Mouse (Mus musculus): ENCODE results near the gene Eif4g3. TPM values are rescaled to one million over a fixed set of nuclear protein-coding genes. Genes with fewer than 3 reads are reported as not detected.
A peak's percentile ranks its signal among the peaks of the same experiment; 100 is the strongest.

Gene Eif4g3
- polyA plus RNA-seq, 1 experiment from 2014 or later: 25.1 TPM

DNA sequence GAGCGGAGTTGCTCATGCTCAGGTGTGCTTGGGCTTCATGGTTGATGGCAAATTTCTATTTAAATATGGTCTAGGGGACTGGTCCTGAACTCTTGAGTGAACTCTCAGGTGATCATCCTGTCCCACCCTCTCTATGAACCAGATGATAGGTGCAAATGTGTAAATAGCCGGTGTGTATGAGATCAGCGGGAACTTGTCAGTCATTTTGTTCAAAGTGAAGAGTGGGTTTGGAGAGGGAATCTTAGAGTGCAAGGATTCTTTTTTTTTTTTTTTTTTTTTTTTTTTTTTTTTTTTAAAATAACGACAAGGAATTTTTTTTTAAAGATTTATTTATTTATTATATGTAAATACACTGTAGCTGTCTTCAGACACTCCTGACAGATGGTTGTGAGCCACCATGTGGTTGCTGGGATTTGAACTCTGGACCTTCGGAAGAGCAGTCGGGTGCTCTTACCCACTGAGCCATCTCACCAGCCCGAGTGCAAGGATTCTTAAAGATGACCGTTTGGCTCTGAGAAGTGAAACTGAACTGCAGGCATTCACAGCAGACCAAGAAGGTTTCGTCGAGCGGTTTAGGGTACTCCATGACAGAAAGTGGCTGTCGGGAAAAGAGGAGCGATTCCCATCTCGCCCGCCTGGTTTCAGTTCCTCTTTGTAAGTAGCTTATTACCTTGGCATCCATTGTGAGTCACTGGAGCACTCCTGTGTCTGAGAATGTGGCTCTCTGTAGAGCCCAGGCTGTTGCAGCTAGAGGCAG is 21.1 kb downstream of the Eif4g3 start:
- no peak overlapping the region for H3K4me2 ChIP-seq (replicated peaks)
- ATAC-seq: no peak
- H3K9me3 ChIP-seq: no peaks in the 10 kb centered on the region
- H3K36me3 ChIP-seq: peaks cover 19% of the 10 kb centered on the region
- peaks cover 13% of the 10 kb centered on the region for H3K4me1 ChIP-seq (replicated peaks)
- H3K4me3 ChIP-seq (replicated peaks): no peak overlapping the region
- no peak overlapping the region for H3K27ac ChIP-seq
- H3K9ac ChIP-seq: no peak overlapping the region
- no peaks in the 10 kb centered on the region for H3K27me3 ChIP-seq (replicated peaks)
- WGBS: 91% methylated on average over 15 of the region's 15 CpGs

DNA sequence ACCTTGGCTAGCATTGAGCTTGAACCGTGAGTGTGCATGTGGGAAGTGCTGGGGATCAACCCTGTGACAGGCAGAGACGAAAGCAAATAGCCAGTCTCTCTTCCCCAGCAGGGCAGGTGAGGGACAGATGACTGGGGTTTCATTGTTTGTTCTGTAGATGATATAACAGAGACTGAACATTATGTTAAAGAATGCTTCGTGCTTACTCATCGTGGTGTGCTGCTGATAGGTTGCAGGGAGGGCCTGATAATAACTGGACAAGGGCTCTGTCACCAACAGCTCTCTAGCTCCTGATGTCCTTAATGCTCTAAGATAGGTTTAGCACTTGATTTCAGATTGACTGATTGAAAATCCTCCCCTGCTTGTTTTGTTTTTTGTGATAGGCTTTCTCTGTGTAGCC is 23.1 kb downstream of the Eif4g3 start:
- Histone ChIP-seq H3K27me3 (replicated peaks) (no peaks in the 10 kb centered on the region), H3K9me3 (no peaks in the 10 kb centered on the region), H3K27ac (no peak overlapping the region), H3K4me3 (replicated peaks) (no peak overlapping the region), H3K4me1 (replicated peaks) (peaks cover 13% of the 10 kb centered on the region), H3K36me3 (peaks cover 19% of the 10 kb centered on the region), H3K9ac (no peak overlapping the region), H3K4me2 (replicated peaks) (no peak overlapping the region)
- no peak for ATAC-seq
- 62% methylated on average over 4 of the region's 4 CpGs for WGBS

DNA sequence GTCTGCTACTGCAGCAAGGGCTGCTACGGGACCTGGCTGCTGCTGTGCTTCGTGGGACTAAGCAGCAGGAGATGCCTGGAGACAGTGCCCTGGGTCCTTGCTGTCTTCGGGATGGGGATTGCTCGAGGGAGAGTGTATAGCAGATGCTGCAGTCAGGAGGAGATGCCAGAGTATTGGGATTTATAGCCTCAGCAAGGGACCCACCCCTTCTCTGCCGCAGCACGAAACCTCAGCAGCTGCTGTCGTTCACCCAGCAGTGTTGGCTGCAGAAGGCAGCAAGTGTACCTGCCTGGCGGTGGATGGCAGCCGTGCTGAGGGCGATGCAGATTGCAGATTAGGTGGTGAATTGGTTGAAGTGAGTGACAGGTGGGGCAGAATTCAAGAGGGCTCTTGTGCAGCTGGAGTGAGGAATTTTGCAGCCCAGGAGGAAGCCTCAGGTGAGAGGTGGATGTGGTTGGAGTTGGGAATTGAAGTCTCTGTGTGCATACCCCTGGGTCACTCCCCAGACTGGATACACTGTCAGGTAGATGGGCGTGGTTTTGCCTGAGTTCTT is 24.3 kb downstream of the Eif4g3 start:
- Histone ChIP-seq H3K4me3 (replicated peaks) (no peak overlapping the region), H3K27ac (peak overlapping the region; percentile 6; the same call in 1 of the 2 replicates), H3K9me3 (no peaks in the 10 kb centered on the region), H3K36me3 (peaks cover 19% of the 10 kb centered on the region), H3K9ac (no peak overlapping the region), H3K4me1 (replicated peaks) (peaks cover 13% of the 10 kb centered on the region), H3K4me2 (replicated peaks) (no peak overlapping the region), H3K27me3 (replicated peaks) (no peaks in the 10 kb centered on the region)
- ATAC-seq: no peak
- 57% methylated on average over 11 of the region's 11 CpGs for WGBS

DNA sequence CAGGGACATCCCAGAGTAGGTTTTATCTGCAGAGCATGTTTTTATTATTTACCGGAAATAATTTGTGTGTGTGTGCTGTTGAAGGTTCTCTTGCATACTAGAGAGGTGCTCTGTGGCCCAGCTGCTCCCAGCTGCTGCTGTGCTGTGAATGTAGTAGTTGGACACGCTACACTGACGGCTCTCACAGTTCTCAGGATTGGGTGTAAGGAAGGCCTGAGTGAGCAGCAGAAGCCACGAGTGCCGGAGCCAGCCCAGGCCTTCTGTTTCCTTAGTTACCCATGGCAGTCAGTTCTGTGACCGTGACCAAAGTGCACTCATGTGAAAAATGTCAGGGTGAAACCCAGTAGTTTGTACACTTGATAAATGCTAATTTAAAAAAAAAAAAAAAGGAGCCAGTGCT is 25.2 kb downstream of the Eif4g3 start:
- Histone ChIP-seq H3K4me2 (replicated peaks) (no peak overlapping the region), H3K4me1 (replicated peaks) (peaks cover 13% of the 10 kb centered on the region), H3K9ac (no peak overlapping the region), H3K9me3 (no peaks in the 10 kb centered on the region), H3K36me3 (peaks cover 19% of the 10 kb centered on the region), H3K27me3 (replicated peaks) (no peaks in the 10 kb centered on the region), H3K4me3 (replicated peaks) (no peak overlapping the region), H3K27ac (peak overlapping the region; percentile 6; the same call in 1 of the 2 replicates)
- 61% methylated on average over 6 of the region's 6 CpGs for WGBS
- no peak for ATAC-seq

GRCm38 (mm10) chr4:138020231-138020630 is 27.4 kb downstream of the Eif4g3 start:
- H3K9me3 ChIP-seq: no peaks in the 10 kb centered on the region
- WGBS: 78% methylated on average over 6 of the region's 6 CpGs
- peaks cover 15% of the 10 kb centered on the region for H3K4me1 ChIP-seq (replicated peaks)
- peaks cover 5% of the 10 kb centered on the region for H3K36me3 ChIP-seq
- H3K4me3 ChIP-seq (replicated peaks): no peak overlapping the region
- H3K4me2 ChIP-seq (replicated peaks): no peak overlapping the region
- H3K27me3 ChIP-seq (replicated peaks): no peaks in the 10 kb centered on the region
- no peak overlapping the region for H3K27ac ChIP-seq
- H3K9ac ChIP-seq: no peak overlapping the region
- ATAC-seq: no peak

- 79% methylated on average over 6 of the region's 6 CpGs for WGBS
- Histone ChIP-seq H3K4me3 (replicated peaks) (no peak overlapping the region), H3K4me1 (replicated peaks) (peaks cover 10% of the 10 kb centered on the region), H3K27ac (no peak overlapping the region), H3K9me3 (no peaks in the 10 kb centered on the region), H3K27me3 (replicated peaks) (no peaks in the 10 kb centered on the region), H3K9ac (no peak overlapping the region), H3K4me2 (replicated peaks) (no peak overlapping the region), H3K36me3 (peaks cover 4% of the 10 kb centered on the region; the same call in 1 of the 2 replicates)
- no peak for ATAC-seq
These were observed 28.8 kb downstream of the Eif4g3 start for GRCm38 (mm10) chr4:138021651-138022050.

DNA sequence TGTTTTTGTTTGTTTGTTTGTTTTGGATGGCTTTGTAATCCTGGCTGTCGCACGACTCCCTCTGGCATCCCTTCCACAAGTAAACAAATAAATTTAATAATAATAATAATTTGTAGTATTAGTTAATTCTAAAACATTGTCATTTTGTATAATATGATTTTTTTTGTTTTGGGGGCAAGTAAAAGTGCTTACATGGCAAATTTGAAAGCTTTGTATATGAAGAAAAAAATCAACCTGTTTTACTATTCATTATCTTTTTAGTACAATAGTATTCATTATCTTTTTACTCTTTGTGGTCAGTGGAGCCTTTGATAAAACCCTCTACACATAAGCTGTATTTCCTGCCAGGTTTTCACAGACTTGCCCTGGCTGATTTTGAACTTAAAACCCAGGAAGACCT is 29.9 kb downstream of the Eif4g3 start:
- Histone ChIP-seq H3K4me2 (replicated peaks) (no peak overlapping the region), H3K9me3 (no peaks in the 10 kb centered on the region), H3K9ac (no peak overlapping the region), H3K36me3 (peaks cover 4% of the 10 kb centered on the region; the same call in 1 of the 2 replicates), H3K4me3 (replicated peaks) (no peak overlapping the region), H3K4me1 (replicated peaks) (peaks cover 3% of the 10 kb centered on the region; the same call in 1 of the 2 replicates), H3K27ac (no peak overlapping the region), H3K27me3 (replicated peaks) (no peaks in the 10 kb centered on the region)
- no peak for ATAC-seq
- WGBS: 78% methylated on average over 2 of the region's 2 CpGs

GRCm38 (mm10) chr4:138023403-138024100 is 30.7 kb downstream of the Eif4g3 start:
- no peak for ATAC-seq
- WGBS: 86% methylated on average over 9 of the region's 9 CpGs
- peaks cover 3% of the 10 kb centered on the region; the same call in 1 of the 2 replicates for H3K4me1 ChIP-seq (replicated peaks)
- no peak overlapping the region for H3K9ac ChIP-seq
- H3K4me3 ChIP-seq (replicated peaks): no peak overlapping the region
- no peaks in the 10 kb centered on the region for H3K36me3 ChIP-seq
- no peaks in the 10 kb centered on the region for H3K27me3 ChIP-seq (replicated peaks)
- no peaks in the 10 kb centered on the region for H3K9me3 ChIP-seq
- no peak overlapping the region for H3K27ac ChIP-seq
- no peak overlapping the region for H3K4me2 ChIP-seq (replicated peaks)

- Histone ChIP-seq H3K27me3 (replicated peaks) (no peaks in the 10 kb centered on the region), H3K4me2 (replicated peaks) (no peak overlapping the region), H3K36me3 (peaks cover 9% of the 10 kb centered on the region; the same call in 1 of the 2 replicates), H3K4me3 (replicated peaks) (no peak overlapping the region), H3K9ac (no peak overlapping the region), H3K9me3 (no peaks in the 10 kb centered on the region), H3K27ac (no peak overlapping the region), H3K4me1 (replicated peaks) (peaks cover 3% of the 10 kb centered on the region; the same call in 1 of the 2 replicates)
- 92% methylated on average over 6 of the region's 6 CpGs for WGBS
- ATAC-seq: no peak
These were observed 36.3 kb downstream of the Eif4g3 start for GRCm38 (mm10) chr4:138029168-138029567.

GRCm38 (mm10) chr4:138031828-138032227 is 39.0 kb downstream of the Eif4g3 start:
- Histone ChIP-seq H3K4me1 (replicated peaks) (no peaks in the 10 kb centered on the region), H3K4me2 (replicated peaks) (no peak overlapping the region), H3K9ac (no peak overlapping the region), H3K27me3 (replicated peaks) (no peaks in the 10 kb centered on the region), H3K36me3 (peaks cover 9% of the 10 kb centered on the region; the same call in 1 of the 2 replicates), H3K4me3 (replicated peaks) (no peak overlapping the region), H3K27ac (no peak overlapping the region), H3K9me3 (no peaks in the 10 kb centered on the region)
- no peak for ATAC-seq
- WGBS: 85% methylated on average over 10 of the region's 10 CpGs

DNA sequence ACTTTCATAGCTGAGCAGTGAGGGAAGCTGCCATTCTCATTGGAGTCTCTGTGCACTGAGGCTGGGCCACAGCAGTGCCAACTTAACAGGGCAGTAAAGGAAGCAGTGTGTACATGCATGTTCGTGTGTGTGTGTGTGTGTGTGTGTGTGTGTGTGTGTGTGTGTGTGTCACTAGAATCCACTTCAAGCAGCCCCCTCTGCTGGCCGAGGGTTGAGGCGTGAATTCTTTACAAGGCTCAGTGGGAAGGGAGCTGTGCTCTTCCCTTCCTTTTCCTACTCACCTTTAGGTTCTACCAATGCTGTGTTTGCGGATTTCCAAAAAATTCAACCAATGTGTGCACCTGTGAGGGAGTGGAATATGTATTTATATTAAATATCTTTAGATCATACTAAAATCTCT is 41.0 kb downstream of the Eif4g3 start:
- peaks cover 7% of the 10 kb centered on the region; the same call in 1 of the 2 replicates for H3K4me1 ChIP-seq (replicated peaks)
- no peak overlapping the region for H3K4me2 ChIP-seq (replicated peaks)
- no peak overlapping the region for H3K9ac ChIP-seq
- no peak overlapping the region for H3K4me3 ChIP-seq (replicated peaks)
- no peak for ATAC-seq
- H3K36me3 ChIP-seq: peaks cover 9% of the 10 kb centered on the region; the same call in 1 of the 2 replicates
- H3K27me3 ChIP-seq (replicated peaks): no peaks in the 10 kb centered on the region
- WGBS: 89% methylated on average over 4 of the region's 4 CpGs
- H3K27ac ChIP-seq: no peak overlapping the region
- H3K9me3 ChIP-seq: no peaks in the 10 kb centered on the region

DNA sequence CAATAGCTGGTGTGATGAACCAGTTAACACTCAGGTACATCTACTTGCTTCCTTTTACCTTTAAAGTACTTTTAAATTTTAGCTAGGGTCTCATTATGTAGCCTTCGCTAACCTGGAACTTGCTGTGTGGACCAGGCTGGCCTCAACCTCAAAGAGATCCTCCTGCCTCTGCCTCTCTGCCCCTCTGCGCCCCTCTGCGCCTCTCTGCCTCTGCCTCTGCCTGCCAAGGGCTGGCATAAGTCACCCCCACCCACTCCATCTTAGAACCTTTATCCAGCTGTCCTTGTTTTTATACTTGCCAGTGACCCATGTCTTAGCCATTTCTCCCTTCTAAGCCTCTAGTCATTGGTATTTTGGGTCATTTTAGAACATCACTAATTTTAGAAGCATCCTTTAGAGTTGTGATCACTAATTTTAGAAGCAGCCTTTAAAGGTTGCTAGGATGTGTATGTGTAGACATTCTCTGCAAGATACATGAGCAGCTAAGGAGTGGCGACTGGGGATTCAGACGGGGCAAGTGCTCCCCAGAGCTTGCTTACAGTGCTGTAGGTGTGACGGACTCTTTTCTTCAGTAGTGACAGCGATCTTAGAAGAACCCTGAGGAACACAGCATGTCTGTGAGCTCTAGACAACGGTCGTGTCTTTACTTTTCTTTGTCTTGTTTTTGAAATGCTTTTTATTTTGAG is 42.8 kb downstream of the Eif4g3 start:
- no peak overlapping the region for H3K4me2 ChIP-seq (replicated peaks)
- H3K36me3 ChIP-seq: peaks cover 5% of the 10 kb centered on the region; the same call in 1 of the 2 replicates
- H3K27me3 ChIP-seq (replicated peaks): no peaks in the 10 kb centered on the region
- H3K9ac ChIP-seq: no peak overlapping the region
- no peaks in the 10 kb centered on the region for H3K9me3 ChIP-seq
- 95% methylated on average over 9 of the region's 9 CpGs for WGBS
- H3K27ac ChIP-seq: no peak overlapping the region
- ATAC-seq: no peak
- H3K4me3 ChIP-seq (replicated peaks): no peak overlapping the region
- H3K4me1 ChIP-seq (replicated peaks): peaks cover 8% of the 10 kb centered on the region; the same call in 1 of the 2 replicates
